Mouse (Mus musculus) liver, adult 2 months (tissue): ENCODE results near the gene Atp6v0b. TPM values are rescaled to one million over a fixed set of nuclear protein-coding genes. Genes with fewer than 3 reads are reported as not detected.
A peak's percentile ranks its signal among the peaks of the same experiment; 100 is the strongest.

Source experiments
- DNase-seq: peaks from one replicate; pipeline ENCODE4 v3.0.0-alpha.2; 2011; ENCODE audit warnings: low read depth, low spot score; ENCODE audit errors: extremely low read depth
- H3K27ac ChIP-seq: fragments of 200-500 bp; replicated peaks from 2 replicates; pipeline ENCODE4 v1.5.1; 2012; ENCODE audit warnings: low read depth, mild to moderate bottlenecking, control low read depth, inconsistent platforms, low read length; ENCODE audit not compliant: insufficient read depth
- H3K27me3 ChIP-seq: fragments of 200-500 bp; 2 replicates; pipeline ENCODE4 v1.6.1; 2012; ENCODE audit warnings: mild to moderate bottlenecking, moderate library complexity, low read length, inconsistent platforms; ENCODE audit not compliant: control insufficient read depth, insufficient read depth
- H3K36me3 ChIP-seq: fragments of 200-500 bp; 2 replicates; pipeline ENCODE4 v1.6.1; 2012; ENCODE audit warnings: low read length, inconsistent platforms; ENCODE audit not compliant: control insufficient read depth, insufficient read depth
- H3K4me1 ChIP-seq: fragments of 200-500 bp; 2 replicates; pipeline ENCODE4 v1.6.1; 2011; ENCODE audit warnings: low read length; ENCODE audit not compliant: control insufficient read depth, insufficient read depth
- H3K4me3 ChIP-seq: fragments of 200-500 bp; 2 replicates; pipeline ENCODE4 v1.5.1; 2011; ENCODE audit warnings: low read depth, mild to moderate bottlenecking, control low read depth, low read length, moderate library complexity; ENCODE audit not compliant: insufficient read depth
- H3K79me2 ChIP-seq: fragments of 200-500 bp; 2 replicates; pipeline ENCODE4 v1.6.1; 2012; ENCODE audit warnings: inconsistent platforms, mild to moderate bottlenecking, low read length, moderate library complexity; ENCODE audit not compliant: control insufficient read depth, insufficient read depth
- H3K9ac ChIP-seq: fragments of 200-500 bp; 2 replicates; pipeline ENCODE4 v1.6.1; 2012; ENCODE audit warnings: low read depth, mild to moderate bottlenecking, control low read depth, inconsistent platforms, low read length
- CTCF ChIP-seq: fragments of 200-500 bp; IDR thresholded peaks from 2 replicates; pipeline ENCODE4 v1.5.1; 2011; ENCODE audit warnings: low read depth, low read length, control low read depth
- POLR2A ChIP-seq: fragments of 200-500 bp; IDR thresholded peaks from 2 replicates; pipeline ENCODE4 v1.6.1; 2011; ENCODE audit warnings: low read length, control low read depth; ENCODE audit not compliant: insufficient read depth; ENCODE audit errors: extremely low read depth
- WGBS: fragments of 180-500 bp; shearing (Covaris S2); methylation state at CpG from one replicate; pipeline ENCODE4 v1.1.7; 2018; 5-methylcytosine and 5-hydroxymethylcytosine counted together
- polyA plus RNA-seq: library from polyadenylated mRNA; depleted of rRNA; stranded (reverse); fragments of >200 nt; gene quantifications from 2 replicates; pipeline ENCODE4 v1.2.3, GENCODE M21; 2012
- total RNA-seq: library from RNA; depleted of rRNA; stranded (reverse); fragments of >200 nt; gene quantifications from 2 replicates; pipeline ENCODE4 v1.2.3, GENCODE M21; 2014

The Atp6v0b gene
- total and polyA plus RNA-seq, 2 experiments = 124 to 244 TPM

GRCm38 (mm10) chr4:117913421-117913820, 26.3 kb upstream of the Atp6v0b start:
- H3K79me2 ChIP-seq = peaks cover 11% of the 10 kb centered on the region
- DNase-seq = peak; percentile 43
- H3K9ac ChIP-seq = no peak overlapping the region
- TF ChIP-seq POLR2A = no peak
- no peak for TF ChIP-seq CTCF
- no peak overlapping the region for H3K27ac ChIP-seq
- 65% methylated on average over 3 of the region's 3 CpGs for WGBS
- H3K4me1 ChIP-seq = peaks cover 10% of the 10 kb centered on the region
- H3K27me3 ChIP-seq = no peaks in the 10 kb centered on the region
- H3K4me3 ChIP-seq = no peak overlapping the region
- H3K36me3 ChIP-seq = no peaks in the 10 kb centered on the region

- Histone ChIP-seq H3K4me1 (peaks cover 10% of the 10 kb centered on the region), H3K27ac (no peak overlapping the region), H3K27me3 (no peaks in the 10 kb centered on the region), H3K79me2 (peaks cover 11% of the 10 kb centered on the region), H3K36me3 (no peaks in the 10 kb centered on the region), H3K4me3 (no peak overlapping the region), H3K9ac (no peak overlapping the region)
- DNase-seq = no peak
- 79% methylated on average over 7 of the region's 7 CpGs for WGBS
- TF ChIP-seq POLR2A (no peak), CTCF (no peak)
These were observed 25.6 kb upstream of the Atp6v0b start for GRCm38 (mm10) chr4:117912685-117913273.

GRCm38 (mm10) chr4:117912131-117912561, 25.0 kb upstream of the Atp6v0b start:
- TF ChIP-seq POLR2A = no peak
- no peak overlapping the region for H3K9ac ChIP-seq
- DNase-seq = no peak
- peaks cover 11% of the 10 kb centered on the region for H3K79me2 ChIP-seq
- 96% methylated on average over 13 of the region's 13 CpGs for WGBS
- no peaks in the 10 kb centered on the region for H3K27me3 ChIP-seq
- no peaks in the 10 kb centered on the region for H3K36me3 ChIP-seq
- no peak overlapping the region for H3K27ac ChIP-seq
- no peak overlapping the region for H3K4me3 ChIP-seq
- H3K4me1 ChIP-seq = peaks cover 10% of the 10 kb centered on the region

- Histone ChIP-seq H3K9ac (no peak overlapping the region), H3K36me3 (no peaks in the 10 kb centered on the region), H3K27ac (no peak overlapping the region), H3K4me1 (peaks cover 6% of the 10 kb centered on the region), H3K4me3 (no peak overlapping the region), H3K79me2 (peaks cover 3% of the 10 kb centered on the region; the same call in 1 of the 2 replicates), H3K27me3 (no peaks in the 10 kb centered on the region)
- WGBS = 82% methylated on average over 8 of the region's 8 CpGs
- TF ChIP-seq POLR2A (no peak), CTCF (no peak)
- no peak for DNase-seq
These were observed 21.8 kb upstream of the Atp6v0b start for GRCm38 (mm10) chr4:117908834-117909453.

- Histone ChIP-seq H3K36me3 (peaks cover 8% of the 10 kb centered on the region), H3K4me1 (no peaks in the 10 kb centered on the region), H3K27ac (no peak overlapping the region), H3K79me2 (no peaks in the 10 kb centered on the region), H3K27me3 (no peaks in the 10 kb centered on the region), H3K4me3 (no peak overlapping the region), H3K9ac (no peak overlapping the region)
- WGBS = 76% methylated on average over 3 of the region's 3 CpGs
- peak; percentile 46 for DNase-seq
- TF ChIP-seq CTCF (no peak), POLR2A (no peak)
These were observed 19.1 kb upstream of the Atp6v0b start for GRCm38 (mm10) chr4:117906196-117906595.

GRCm38 (mm10) chr4:117904761-117905160, 17.6 kb upstream of the Atp6v0b start:
- no peaks in the 10 kb centered on the region for H3K27me3 ChIP-seq
- peaks cover 16% of the 10 kb centered on the region for H3K36me3 ChIP-seq
- no peaks in the 10 kb centered on the region for H3K79me2 ChIP-seq
- no peak overlapping the region for H3K9ac ChIP-seq
- 94% methylated on average over 8 of the region's 8 CpGs for WGBS
- TF ChIP-seq CTCF (no peak), POLR2A (no peak)
- no peak for DNase-seq
- no peak overlapping the region for H3K27ac ChIP-seq
- H3K4me3 ChIP-seq = no peak overlapping the region
- H3K4me1 ChIP-seq = no peaks in the 10 kb centered on the region
